Mouse (Mus musculus) v-Abl transformed pro-B cells (cell line): ENCODE results near the gene Hist1h1d.

Source experiments
- in situ Hi-C, 2 experiments: fragments of 400-800 bp; cut with MboI; formaldehyde crosslinking; loops; one replicate each; pipeline ENCODE4 v1.15.1; 2025; ENCODE audit not compliant: unreplicated experiment in 2 of 2

The Hist1h1d gene

GRCm38 (mm10) chr13:23564482-23564881 is 11.4 kb downstream of the Hist1h1d start:
- in situ Hi-C loops, result loop anchor here in 1 of 2 experiments (25.0 kb wide), 1 partner anchor 848 kb away; no protein-coding TSS in a partner anchor

DNA sequence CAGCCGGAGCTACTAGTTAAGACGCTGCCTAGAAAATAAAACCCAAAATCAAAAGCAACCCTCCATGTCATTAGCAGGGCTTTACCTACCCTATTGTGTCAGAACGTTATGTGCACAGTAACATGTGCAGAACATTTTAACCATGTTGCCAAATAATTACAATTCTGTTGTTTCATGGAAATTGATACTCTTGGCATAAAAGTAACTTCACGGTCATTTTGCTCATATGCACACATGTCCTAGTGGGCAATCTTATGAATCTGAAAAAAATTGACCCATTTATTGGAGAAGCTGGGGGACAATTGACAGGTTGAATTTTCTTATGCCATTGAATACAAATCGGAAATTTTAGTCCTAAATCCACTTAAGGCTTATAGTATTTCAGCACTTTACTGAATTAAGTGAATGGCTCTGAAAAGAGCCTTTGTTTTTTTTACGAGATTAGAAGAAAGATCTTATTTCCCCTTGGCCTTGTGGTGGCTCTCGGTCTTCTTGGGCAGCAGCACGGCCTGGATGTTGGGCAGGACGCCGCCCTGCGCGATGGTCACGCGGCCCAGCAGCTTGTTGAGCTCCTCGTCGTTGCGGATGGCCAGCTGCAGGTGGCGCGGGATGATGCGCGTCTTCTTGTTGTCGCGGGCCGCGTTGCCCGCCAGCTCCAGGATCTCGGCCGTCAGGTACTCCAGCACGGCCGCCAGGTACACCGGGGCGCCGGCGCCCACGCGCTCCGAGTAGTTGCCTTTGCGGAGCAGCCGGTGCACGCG is 17.4 kb downstream of the Hist1h1d start:
- in situ Hi-C loops, result loop anchor here in 1 of 2 experiments (25.0 kb wide), 1 partner anchor 842 kb away; no protein-coding TSS in a partner anchor

DNA sequence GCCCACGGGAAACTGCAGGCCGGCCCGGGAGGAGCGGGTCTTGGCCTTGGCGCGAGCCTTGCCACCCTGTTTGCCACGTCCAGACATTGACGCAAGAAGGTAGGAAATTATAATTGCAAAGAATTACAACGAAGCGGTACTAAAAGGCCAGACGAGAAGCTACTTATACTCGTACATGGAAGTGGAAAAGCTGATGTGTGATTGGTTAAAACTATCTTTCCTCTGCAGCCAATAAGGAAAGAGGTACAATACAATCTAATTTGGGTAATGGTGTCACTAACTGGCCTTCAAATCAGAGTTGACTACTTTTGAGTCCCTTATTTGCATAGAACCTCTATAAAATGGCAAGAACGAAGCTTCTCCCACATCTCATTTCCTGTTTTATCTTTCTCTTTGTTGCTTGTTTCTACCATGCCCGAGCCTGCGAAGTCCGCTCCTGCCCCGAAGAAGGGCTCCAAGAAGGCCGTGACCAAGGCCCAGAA is 18.0 kb downstream of the Hist1h1d start, which contains the start of the genes Hist1h2ae and Hist1h2bg:
Gene Hist1h2ae (minus strand): TSS at position 199 of the 482 bp plus-strand sequence.
Gene Hist1h2bg (plus strand): TSS at position 375 of the 482 bp plus-strand sequence.
- in situ Hi-C loops, result loop anchor here in 1 of 2 experiments (25.0 kb wide), 1 partner anchor 841 kb away; no protein-coding TSS in a partner anchor

DNA sequence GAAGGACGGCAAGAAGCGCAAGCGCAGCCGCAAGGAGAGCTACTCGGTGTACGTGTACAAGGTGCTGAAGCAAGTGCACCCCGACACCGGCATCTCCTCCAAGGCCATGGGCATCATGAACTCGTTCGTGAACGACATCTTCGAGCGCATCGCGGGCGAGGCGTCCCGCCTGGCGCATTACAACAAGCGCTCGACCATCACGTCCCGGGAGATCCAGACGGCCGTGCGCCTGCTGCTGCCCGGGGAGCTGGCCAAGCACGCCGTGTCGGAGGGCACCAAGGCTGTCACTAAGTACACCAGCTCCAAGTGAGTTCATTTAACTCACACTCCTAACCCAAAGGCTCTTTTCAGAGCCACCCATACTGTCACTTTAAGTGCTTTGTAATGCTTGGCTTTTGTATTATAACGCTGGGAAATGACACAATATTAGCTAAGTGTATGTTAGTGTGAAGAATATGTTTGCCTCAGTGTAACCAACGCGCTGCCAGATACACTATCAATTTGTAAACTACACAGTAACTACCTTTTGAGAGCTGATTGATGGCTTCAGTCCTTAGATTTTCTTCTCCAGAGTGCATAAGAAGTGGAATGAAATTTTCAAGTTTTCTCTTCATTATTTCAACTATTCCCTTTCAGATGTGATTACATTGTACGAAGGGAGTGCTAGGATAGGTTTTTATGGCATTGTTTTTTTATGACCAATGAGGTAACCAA is 18.6 kb downstream of the Hist1h1d start:
- in situ Hi-C loops, result loop anchor here in 1 of 2 experiments (25.0 kb wide), 1 partner anchor 841 kb away; no protein-coding TSS in a partner anchor

DNA sequence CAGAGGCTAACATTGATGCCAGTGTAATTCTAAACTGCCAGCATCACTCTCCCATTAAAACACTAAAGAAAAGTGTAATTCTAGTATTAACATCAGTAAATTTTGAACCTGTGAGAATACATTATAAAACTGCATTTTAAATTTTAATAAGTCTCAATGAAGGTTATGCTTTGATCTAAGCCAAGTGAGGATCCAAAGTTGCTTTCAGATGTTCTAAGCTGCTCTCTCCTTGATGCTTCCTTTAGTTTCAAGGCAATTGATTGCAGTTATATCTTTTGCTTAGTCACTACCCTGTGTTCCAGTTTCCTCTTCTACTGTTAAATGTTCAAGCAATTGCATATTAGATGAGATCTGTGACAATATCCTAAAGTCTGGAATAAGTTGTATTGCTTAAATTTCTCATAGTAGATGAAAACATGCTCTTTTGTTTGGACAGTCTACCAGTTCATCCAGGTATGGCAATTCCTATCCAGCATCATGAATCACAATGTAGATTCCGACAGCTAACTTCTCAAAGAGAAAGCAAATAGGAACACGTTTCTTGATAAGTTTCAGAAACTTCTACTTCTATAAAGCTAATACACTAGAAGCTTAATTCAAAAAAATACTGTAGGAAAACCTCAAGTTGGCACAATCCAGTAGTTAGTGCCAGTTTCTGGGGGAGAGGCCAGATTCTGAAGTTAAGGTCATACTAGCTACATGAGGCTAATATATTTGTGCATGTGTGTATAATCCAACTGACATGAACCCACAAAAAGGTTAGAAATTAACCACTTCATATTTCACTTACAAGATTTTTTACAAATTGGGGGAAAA is 19.4 kb downstream of the Hist1h1d start:
- in situ Hi-C loops, result loop anchor here in 1 of 2 experiments (25.0 kb wide), 1 partner anchor 840 kb away; no protein-coding TSS in a partner anchor

GRCm38 (mm10) chr13:23573034-23573897 is 20.2 kb downstream of the Hist1h1d start:
- in situ Hi-C loops, result loop anchor here in 1 of 2 experiments (25.0 kb wide), 1 partner anchor 839 kb away; no protein-coding TSS in a partner anchor

DNA sequence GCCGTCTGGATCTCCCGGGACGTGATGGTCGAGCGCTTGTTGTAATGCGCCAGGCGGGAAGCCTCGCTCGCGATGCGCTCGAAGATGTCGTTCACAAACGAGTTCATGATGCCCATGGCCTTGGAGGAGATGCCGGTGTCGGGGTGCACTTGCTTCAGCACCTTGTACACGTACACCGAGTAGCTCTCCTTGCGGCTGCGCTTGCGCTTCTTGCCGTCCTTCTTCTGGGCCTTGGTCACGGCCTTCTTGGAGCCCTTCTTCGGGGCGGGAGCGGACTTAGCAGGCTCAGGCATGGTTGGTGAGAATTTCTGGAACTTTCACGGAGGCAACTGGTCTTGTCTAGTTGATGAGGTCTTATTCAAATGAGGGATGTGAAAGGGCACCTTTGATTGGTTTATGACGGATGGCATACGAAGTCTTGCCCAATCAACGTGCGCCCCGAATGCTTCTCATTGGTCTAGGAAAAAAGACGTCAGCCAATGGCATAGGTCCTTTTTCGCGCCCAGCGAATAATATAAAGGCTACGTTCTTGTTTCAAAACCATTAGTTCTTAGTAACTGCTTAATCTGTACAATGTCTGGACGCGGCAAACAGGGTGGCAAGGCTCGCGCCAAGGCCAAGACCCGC is 20.9 kb downstream of the Hist1h1d start, which contains the start of the genes Hist1h2bf and Hist1h2ad:
Gene Hist1h2bf (minus strand): TSS at position 299 of the 627 bp plus-strand sequence.
Gene Hist1h2ad (plus strand): TSS at position 484 of the 627 bp plus-strand sequence.
- in situ Hi-C loops, result loop anchor here in 1 of 2 experiments (25.0 kb wide), 1 partner anchor 838 kb away; no protein-coding TSS in a partner anchor

DNA sequence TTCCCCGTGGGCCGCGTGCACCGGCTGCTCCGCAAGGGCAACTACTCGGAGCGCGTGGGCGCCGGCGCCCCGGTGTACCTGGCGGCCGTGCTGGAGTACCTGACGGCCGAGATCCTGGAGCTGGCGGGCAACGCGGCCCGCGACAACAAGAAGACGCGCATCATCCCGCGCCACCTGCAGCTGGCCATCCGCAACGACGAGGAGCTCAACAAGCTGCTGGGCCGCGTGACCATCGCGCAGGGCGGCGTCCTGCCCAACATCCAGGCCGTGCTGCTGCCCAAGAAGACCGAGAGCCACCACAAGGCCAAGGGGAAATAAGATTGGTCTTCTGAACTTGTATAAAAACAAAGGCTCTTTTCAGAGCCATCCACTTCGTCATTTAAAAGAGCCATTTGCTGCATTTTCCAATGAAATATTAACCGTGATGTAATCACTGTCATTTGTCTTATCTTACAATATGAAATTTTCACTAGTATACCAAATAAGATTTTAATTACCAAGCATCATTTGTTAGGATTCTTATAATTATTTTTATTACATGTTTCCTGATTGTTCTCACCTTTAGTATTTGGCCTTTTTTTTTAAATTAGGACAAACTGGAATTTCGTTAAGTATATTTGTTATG is 21.6 kb downstream of the Hist1h1d start:
- in situ Hi-C loops, result loop anchor here (25.0 kb wide), 3 partner anchors 338 to 1787 kb away; partner anchors contain the start of genes Hist1h1b (in 1 of the 2), Hist1h2an (in 1 of the 2), Hist1h2bp (in 1 of the 2) and Hist1h3i (in 1 of the 2)

- in situ Hi-C loops, result loop anchor here (25.0 kb wide), 2 partner anchors 337 to 1788 kb away; partner anchors contain the start of genes Hist1h1b (in 1 of the 2), Hist1h2an (in 1 of the 2), Hist1h2bp (in 1 of the 2) and Hist1h3i (in 1 of the 2)
Measured at GRCm38 (mm10) chr13:23575271-23575851, 22.3 kb downstream of the Hist1h1d start, which contains the start of gene Hist1h3d. Hist1h3d (plus strand) TSS chr13:23575763.

GRCm38 (mm10) chr13:23575864-23576313 is 22.8 kb downstream of the Hist1h1d start:
- in situ Hi-C loops, result loop anchor here (25.0 kb wide), 2 partner anchors 336 to 1789 kb away; partner anchors contain the start of genes Hist1h1b (in 1 of the 2), Hist1h2an (in 1 of the 2), Hist1h2bp (in 1 of the 2) and Hist1h3i (in 1 of the 2)

DNA sequence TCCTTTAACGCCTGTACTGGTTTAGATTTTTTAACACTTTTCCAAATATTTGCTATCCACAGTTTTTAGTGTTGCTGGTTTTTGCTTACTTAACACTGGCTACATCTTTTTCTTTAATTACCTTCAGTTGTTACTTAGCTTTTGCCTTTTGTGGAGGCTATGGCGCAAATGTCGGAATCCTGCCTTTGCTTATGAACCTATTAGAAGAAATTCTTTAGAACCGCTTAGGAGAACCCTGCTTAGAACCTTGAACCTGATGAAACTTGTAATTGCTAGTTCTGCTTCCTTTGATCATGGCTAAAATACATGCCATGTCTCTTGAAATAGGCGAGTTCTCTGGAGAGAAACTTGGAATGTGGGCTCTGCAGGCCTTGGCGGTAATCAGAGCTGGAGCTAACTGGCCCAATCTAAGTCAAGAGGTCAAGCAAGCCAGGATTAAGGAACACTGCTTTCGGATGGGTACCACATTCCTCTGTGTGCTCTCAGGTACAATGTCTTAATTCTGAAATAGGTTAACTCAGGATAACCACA is 23.4 kb downstream of the Hist1h1d start:
- in situ Hi-C loops, result loop anchor here (25.0 kb wide), 2 partner anchors 336 to 1789 kb away; partner anchors contain the start of genes Hist1h1b (in 1 of the 2), Hist1h2an (in 1 of the 2), Hist1h2bp (in 1 of the 2) and Hist1h3i (in 1 of the 2)

- in situ Hi-C loops, result loop anchor here (25.0 kb wide), 2 partner anchors 335 to 1790 kb away; partner anchors contain the start of genes Hist1h1b (in 1 of the 2), Hist1h2an (in 1 of the 2), Hist1h2bp (in 1 of the 2) and Hist1h3i (in 1 of the 2)
Measured at GRCm38 (mm10) chr13:23576906-23577639, 24.0 kb downstream of the Hist1h1d start.

GRCm38 (mm10) chr13:23577835-23578234 is 24.8 kb downstream of the Hist1h1d start:
- in situ Hi-C loops, result loop anchor here (25.0 kb wide), 2 partner anchors 334 to 1791 kb away; partner anchors contain the start of genes Hist1h1b (in 1 of the 2), Hist1h2an (in 1 of the 2), Hist1h2bp (in 1 of the 2) and Hist1h3i (in 1 of the 2)

GRCm38 (mm10) chr13:23581408-23582218 is 28.6 kb downstream of the Hist1h1d start, which contains the start of gene Hist1h4d:
Hist1h4d (plus strand) TSS chr13:23581598.
- in situ Hi-C loops, result loop anchor here (25.0 kb wide), 2 partner anchors 331 to 1794 kb away; partner anchors contain the start of genes Hist1h1b (in 1 of the 2), Hist1h2an (in 1 of the 2), Hist1h2bp (in 1 of the 2) and Hist1h3i (in 1 of the 2)
